Mouse (Mus musculus): ENCODE results near the gene B4galt7.

DNA sequence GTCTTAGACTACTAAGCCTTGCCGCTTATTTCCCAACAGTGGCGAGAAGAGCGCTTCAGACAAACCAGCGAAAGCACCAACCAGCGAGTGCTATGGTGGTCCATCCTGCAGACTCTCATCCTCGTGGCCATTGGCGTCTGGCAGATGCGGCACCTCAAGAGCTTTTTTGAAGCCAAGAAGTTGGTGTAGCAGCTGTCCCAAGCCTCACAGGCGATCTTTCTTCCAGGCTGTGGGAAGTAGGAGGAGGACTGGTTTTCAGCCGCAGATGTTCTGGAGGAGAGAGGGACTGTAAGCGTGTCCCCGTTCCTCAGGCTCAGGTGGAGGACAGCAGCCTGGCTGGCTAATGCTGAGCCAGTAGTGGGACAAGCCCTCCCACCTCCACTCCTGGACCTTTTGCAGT is 2.9 kb upstream of the B4galt7 start:
- no peak for TF ChIP-seq EP300 (IDR thresholded peaks at IDR 0.05; ENCODE audit: low read length)
- TF ChIP-seq POLR2A (IDR thresholded peaks at IDR 0.05; ENCODE audit: low read depth, low read length), result no peak
- TF ChIP-seq CTCF (conservative IDR thresholded peaks at IDR 0.05 in 1 of 2, IDR thresholded peaks at IDR 0.05 in 1 of 2; ENCODE audit: low read depth in 2 of 2, low read length in 2 of 2), result no peak
- no peak for TF ChIP-seq MYC (IDR thresholded peaks at IDR 0.05; ENCODE audit: low read depth, low read length)
- no peak for TF ChIP-seq MAX (IDR thresholded peaks at IDR 0.05; ENCODE audit: low read length)
- no peak for TF ChIP-seq USF1 (IDR thresholded peaks at IDR 0.05; ENCODE audit: low read depth, low read length)
- no peak for TF ChIP-seq RAD21 (IDR thresholded peaks at IDR 0.05; ENCODE audit: low read depth, low read length)
- no peak for TF ChIP-seq BHLHE40 (IDR thresholded peaks at IDR 0.05; ENCODE audit: low read depth, low read length)

All from CH12.LX (cell line).